Mouse (Mus musculus): Measurements from ENCODE around the gene Dcdc2a.

Dcdc2a gene

GRCm38 (mm10) chr13:25097348-25097747, 41.5 kb downstream of the Dcdc2a start:
- DNase-seq (ENCODE audit: low spot score in 2 of 2), result no peak

DNA sequence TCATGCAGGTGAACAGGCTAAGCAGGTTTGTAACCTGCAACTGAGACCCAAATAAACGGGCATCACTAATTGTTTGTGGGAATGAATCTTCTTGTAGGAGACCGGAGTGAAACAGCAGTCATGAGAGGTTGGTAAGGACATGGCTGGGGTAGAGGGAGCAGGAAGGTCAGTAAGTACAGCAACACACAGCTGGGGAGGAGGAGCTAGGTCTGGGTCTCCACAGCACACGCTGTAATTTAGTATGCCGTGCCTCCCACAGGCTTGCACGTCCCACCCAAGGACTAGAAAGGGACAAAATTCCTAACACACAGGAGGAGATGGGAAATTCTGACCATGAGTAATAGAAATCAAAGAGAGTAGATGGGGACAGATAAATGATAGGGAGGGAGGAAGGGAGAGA, 42.8 kb downstream of the Dcdc2a start:
- DNase-seq (ENCODE audit: low spot score in 2 of 2), result no peak

DNA sequence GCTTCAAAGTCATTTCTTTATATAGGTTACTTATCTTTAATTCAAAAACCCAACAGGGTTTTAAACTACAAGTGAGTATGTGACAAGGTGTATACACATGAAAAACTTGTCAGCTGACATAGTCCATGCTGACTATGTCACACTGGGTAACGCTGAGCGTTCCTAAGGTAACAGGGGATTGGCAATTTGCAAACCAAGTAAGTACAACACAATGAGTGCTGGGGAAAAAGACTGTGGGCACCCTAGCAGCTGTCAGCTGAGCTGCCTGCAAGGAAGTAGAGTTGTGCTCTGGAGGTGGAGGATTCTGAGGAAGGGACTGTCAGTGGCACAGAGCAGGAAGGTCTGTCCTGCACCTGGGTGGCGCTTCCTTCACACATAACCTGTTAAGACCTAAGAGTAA, 43.7 kb downstream of the Dcdc2a start:
- no peak for DNase-seq (ENCODE audit: low spot score in 2 of 2)

DNA sequence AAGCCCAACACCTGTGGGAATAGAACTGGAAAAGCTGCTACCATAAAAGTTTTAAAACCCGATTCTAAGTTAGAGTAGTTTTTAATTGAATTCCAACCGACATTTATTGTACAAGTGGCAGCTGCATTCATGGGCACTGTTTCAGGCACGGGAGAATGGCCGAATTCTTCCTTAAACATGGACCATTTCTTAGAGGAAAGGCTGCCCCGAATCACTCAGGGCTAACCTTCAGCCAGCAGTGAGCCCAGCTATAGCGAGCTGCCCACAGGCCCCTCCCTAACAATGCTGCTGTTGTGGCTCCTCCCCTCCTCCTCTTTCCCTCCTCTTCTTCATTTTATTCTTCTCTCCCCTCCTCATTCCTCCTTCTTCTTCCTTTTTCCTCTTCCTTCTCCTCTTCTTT, 44.8 kb downstream of the Dcdc2a start:
- no peak for DNase-seq (ENCODE audit: low spot score in 2 of 2)

GRCm38 (mm10) chr13:25105671-25106070, 49.9 kb downstream of the Dcdc2a start:
- DNase-seq (ENCODE audit: low spot score in 2 of 2), result no peak

DNA sequence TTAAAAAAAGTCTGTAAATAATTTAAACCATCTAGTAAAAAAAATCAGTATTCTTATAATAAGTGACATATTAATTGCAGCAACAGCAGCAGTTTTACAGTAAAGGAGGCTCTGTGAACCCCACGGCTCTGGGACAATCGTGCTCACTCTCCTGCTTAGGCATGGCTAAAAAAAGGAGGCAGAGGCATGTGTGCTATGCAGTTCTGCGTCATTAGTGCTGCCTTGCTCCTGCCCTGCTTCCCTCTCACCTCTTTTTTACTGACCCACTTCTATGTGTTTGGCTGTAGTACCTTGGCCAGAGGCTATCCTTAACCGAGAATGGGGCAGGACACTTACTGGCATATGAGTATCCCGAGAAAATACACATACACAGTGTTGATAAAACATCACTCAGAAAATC, 50.9 kb downstream of the Dcdc2a start:
- no peak for DNase-seq (ENCODE audit: low spot score in 2 of 2)

DNA sequence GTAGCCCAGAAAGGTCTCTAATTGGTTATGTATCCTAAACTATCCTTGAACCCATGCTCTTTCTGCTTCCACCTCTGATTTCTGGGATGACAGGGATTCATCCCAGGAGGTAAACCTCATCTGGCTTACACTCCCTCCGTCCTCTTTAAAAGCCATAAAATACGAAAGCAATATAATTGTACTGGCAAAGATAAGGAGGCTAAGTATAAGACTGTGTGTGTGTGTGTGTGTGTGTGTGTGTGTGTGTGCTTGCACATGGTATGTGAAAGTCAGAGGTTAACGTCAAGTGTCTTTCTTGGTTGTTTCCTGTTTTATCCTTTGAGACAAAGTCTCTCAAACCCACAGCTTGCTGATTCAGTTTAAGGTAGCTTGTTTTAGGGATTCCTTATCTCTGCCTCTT, 52.5 kb downstream of the Dcdc2a start:
- DNase-seq (ENCODE audit: low spot score in 2 of 2), result no peak

GRCm38 (mm10) chr13:25110592-25111095, 54.8 kb downstream of the Dcdc2a start:
- no peak for DNase-seq (ENCODE audit: low spot score in 2 of 2)

DNA sequence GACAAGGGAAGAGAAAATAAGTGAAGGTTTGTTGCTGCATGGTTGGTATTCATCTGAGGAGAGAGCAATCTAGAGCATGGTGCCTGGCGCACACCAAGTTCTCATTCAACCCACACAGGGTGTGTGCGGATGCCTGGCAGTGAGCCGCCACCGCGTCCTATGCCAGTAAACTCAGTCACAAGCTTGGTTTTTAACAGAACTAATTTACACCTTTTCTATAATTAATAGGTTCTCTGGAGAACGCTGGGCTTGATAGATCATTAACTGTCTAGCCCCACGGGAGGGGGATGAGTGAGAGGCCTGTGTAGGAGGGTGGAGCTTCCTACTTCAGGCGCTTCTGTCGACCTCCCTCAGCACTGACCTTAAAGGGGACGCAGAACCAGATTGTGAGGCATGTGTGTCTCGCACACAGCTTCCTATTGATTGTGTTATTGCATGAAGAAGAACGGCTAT, 59.7 kb downstream of the Dcdc2a start:
- DNase-seq (ENCODE audit: low spot score in 2 of 2), result no peak

DNA sequence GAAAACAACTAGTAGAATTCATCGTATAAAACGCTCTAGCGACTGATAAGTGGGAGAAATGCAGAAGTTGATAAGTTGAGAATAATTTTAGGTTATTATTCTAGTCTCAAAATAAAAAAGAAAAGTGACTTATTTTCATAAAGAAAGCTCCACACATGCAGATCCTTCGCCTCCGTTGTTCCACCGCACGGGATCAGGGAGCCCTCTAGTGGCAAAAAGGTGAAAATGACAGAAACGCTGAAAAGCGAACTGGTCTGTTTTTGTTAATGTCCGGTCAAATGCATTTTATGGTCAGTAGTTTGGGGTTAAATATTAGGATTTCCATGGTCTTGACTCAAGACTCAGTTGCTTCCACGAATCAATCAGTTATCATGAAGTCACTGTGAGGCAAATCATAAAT, 60.2 kb downstream of the Dcdc2a start:
- peak in 1 of 2 experiments; percentile 8 for DNase-seq (ENCODE audit: low spot score in 2 of 2)

GRCm38 (mm10) chr13:25122740-25123335, 67.0 kb downstream of the Dcdc2a start:
- no peak for DNase-seq (ENCODE audit: low spot score in 2 of 2)

DNA sequence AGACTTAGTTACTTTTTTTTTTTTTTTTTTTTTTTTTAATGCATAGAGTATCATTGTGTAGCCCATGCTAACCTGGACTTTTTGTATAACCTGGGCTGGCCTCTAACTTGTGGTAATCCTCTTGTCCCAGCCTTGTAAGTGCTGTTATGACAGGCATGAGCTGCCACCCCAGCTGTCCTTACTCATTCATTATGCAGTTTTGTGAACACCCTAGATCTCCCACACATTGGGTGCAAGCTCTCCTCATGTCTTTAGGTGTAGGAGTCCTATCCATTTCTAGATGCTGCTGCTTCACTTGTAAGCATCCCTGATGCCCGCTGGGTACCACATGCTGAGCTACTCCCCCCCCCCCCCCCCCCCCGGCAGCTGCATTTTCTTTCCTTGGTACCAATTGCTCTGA, 71.4 kb downstream of the Dcdc2a start:
- no peak for DNase-seq (ENCODE audit: low spot score in 2 of 2)

- no peak for DNase-seq (ENCODE audit: low spot score in 2 of 2)
Measured at GRCm38 (mm10) chr13:25127806-25128205, 72.0 kb downstream of the Dcdc2a start.

- DNase-seq (ENCODE audit: low spot score in 2 of 2), result no peak
Measured at GRCm38 (mm10) chr13:25128766-25129165, 73.0 kb downstream of the Dcdc2a start.

DNA sequence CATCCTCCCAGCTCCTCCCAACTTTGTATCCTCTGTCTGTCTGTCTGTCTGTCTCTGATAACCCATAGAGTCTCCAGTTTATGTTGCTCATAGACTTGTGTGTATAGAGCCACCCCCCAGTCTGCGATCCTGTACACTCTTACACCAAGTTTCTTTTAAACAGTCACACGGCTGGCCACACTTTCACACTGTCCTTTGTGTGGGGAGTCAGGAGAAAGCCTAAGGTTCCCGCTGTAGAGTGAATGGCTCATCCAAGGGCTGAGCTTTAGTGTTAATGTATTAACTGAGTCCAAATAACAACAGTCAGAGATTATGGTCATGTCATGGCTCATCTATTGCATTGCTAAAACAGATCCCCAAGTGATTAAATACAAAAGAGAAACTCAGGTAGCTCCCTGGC, 87.3 kb downstream of the Dcdc2a start:
- no peak for DNase-seq (ENCODE audit: low spot score in 2 of 2)

DNA sequence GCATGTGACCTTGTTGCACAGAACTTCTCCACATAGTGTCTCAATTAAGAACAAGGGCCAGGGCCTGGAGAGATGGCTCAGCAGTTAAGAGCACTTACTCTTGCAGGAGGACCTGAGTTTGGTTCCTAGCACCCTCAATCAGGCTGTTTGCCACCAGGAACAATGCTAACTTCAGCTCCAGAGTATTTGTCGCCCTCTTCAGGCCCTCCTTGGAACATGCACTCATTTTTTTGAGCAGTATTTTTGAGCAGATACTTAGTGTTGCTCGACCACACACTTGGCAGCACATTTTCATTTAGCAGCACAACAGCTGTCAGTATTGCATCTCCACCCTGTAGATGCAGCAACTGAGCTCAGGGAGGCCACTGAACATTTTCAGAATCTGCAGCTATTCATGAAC, 88.3 kb downstream of the Dcdc2a start:
- DNase-seq (ENCODE audit: low spot score in 2 of 2), result no peak

GRCm38 (mm10) chr13:25146232-25146631, 90.4 kb downstream of the Dcdc2a start:
- no peak for DNase-seq (ENCODE audit: low spot score in 2 of 2)

GRCm38 (mm10) chr13:25150154-25150781, 94.5 kb downstream of the Dcdc2a start:
- DNase-seq (ENCODE audit: low spot score in 2 of 2), result no peak

DNA sequence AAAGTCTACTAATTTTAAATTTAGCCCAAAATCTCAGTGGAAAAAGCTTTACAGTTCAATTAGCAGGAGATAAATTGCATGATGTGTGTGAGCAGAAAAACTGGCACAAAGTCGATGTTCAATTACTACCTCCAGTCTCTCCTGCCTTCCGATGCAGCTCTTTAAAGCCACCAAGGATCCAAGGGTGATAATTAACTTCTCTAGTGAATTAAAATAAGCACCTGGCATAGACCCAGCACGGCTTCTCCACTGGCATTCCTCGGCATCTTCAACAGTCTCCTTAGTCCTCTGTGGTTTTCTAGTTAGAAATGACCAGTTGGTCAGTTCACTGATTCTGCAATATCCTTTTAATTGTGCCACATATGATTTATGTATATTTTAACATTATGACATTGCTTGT, 95.1 kb downstream of the Dcdc2a start:
- no peak for DNase-seq (ENCODE audit: low spot score in 2 of 2)

DNA sequence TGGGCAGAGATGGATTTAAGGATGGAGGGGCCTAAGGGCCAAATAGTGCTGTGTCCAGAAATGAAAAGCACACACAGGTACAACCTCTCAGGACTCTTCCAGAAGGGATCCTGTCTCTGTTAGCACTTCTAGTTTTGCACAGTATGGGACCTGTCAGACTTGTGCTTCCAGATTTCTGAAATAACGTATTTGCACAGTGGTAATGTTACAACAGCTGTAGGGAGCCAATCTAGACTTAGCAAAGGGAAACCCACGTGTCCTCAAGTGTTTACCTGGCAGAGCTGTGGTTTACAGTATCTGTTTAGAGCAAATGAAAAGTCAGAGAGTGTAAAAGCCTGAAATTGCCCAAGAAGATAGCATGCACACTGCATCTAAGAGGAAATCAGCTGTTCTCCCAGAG, 104.1 kb downstream of the Dcdc2a start:
- DNase-seq (ENCODE audit: low spot score in 2 of 2), result no peak

- DNase-seq (ENCODE audit: low spot score in 2 of 2), result no peak
Measured at GRCm38 (mm10) chr13:25160804-25161203, 105.0 kb downstream of the Dcdc2a start.

DNA sequence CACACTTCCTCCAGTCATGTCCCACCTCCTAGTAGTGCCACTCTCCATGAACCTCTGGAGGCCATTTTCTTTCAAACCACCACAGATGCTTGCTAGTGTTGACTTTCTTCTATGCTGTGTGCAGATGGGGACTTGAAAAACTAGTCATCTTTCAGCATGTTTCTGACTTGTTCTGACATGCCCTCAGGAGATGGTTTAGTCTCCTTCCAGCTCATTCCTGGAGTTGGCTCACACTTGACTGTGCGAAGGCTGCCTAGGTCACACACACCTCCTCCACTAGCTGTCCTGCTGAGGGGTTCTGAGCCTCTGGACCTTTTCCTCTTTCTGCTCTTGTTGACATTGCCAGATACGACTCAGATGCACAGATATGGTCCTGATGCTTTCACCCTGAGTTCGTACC, 106.8 kb downstream of the Dcdc2a start:
- DNase-seq (ENCODE audit: low spot score in 2 of 2), result no peak

- no peak for DNase-seq (ENCODE audit: low spot score in 2 of 2)
Measured at GRCm38 (mm10) chr13:25168891-25169290, 113.1 kb downstream of the Dcdc2a start.

DNA sequence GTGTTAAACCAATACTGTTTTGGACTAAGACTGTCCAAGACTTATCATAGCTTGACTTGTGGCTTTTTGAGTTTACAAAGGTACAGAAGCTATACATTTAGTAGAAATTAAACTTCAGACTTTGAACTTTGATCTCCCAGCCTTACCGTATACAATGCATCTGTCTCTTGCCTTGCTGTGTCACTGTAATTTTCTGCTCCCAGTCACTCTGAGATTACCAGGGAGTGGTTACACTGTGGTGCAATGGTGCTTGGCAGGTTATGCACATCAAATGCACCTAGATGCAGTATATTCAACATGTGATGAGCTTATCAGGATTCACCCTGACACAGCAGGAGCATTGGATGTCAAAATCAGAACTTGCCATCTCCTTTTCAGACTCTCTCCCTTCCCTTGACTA, 122.0 kb downstream of the Dcdc2a start:
- no peak for DNase-seq (ENCODE audit: low spot score in 2 of 2)

Data from spleen, postnatal 14 days (tissue).